Mouse (Mus musculus) C2C12 (cell line): ENCODE measurements around the gene Sln. TPM values are rescaled to one million over a fixed set of nuclear protein-coding genes. Genes with fewer than 3 reads are reported as not detected.

Experiments used
- H3K27me3 ChIP-seq: one replicate; pipeline ENCODE4 v1.6.1; 2011; ENCODE audit not compliant: control insufficient read depth, insufficient read depth, insufficient read length
- H3K36me3 ChIP-seq: one replicate; pipeline ENCODE4 v1.6.1; 2011; ENCODE audit not compliant: control insufficient read depth, insufficient read depth
- H3K4me3 ChIP-seq: one replicate; pipeline ENCODE4 v1.5.1; 2011; ENCODE audit warnings: mild to moderate bottlenecking, control low read depth; ENCODE audit not compliant: poor library complexity, insufficient read depth, severe bottlenecking
- H3K79me2 ChIP-seq: one replicate; pipeline ENCODE4 v1.6.1; 2011; ENCODE audit not compliant: control insufficient read depth, insufficient read depth
- H3K79me3 ChIP-seq: one replicate; pipeline ENCODE4 v1.6.1; 2011; ENCODE audit warnings: low read depth, control low read depth
- H3ac ChIP-seq: one replicate; pipeline ENCODE3; 2011; ENCODE audit warnings: low read depth; ENCODE audit not compliant: control insufficient read depth, insufficient read length
- CEBPB ChIP-seq: IDR thresholded peaks from one replicate; pipeline ENCODE4 v1.6.1; 2011; ENCODE audit warnings: low read depth, mild to moderate bottlenecking, control low read depth, moderate library complexity
- CTCF ChIP-seq: IDR thresholded peaks from one replicate; pipeline ENCODE4 v1.5.1; 2011; ENCODE audit not compliant: control insufficient read depth, insufficient read depth, insufficient read length
- FOSL1 ChIP-seq: IDR thresholded peaks from one replicate; pipeline ENCODE4 v1.8.0; 2011; ENCODE audit warnings: mild to moderate bottlenecking, low read length; ENCODE audit not compliant: poor library complexity, insufficient read depth, severe bottlenecking
- MAX ChIP-seq: IDR thresholded peaks from one replicate; pipeline ENCODE4 v1.6.1; 2011; ENCODE audit warnings: mild to moderate bottlenecking, control low read depth
- MYOD1 ChIP-seq: IDR thresholded peaks from one replicate; pipeline ENCODE4 v1.6.1; 2011; ENCODE audit warnings: low read depth; ENCODE audit not compliant: control insufficient read depth, insufficient read length
- MYOG ChIP-seq: IDR thresholded peaks from one replicate; pipeline ENCODE4 v1.6.1; 2011; ENCODE audit not compliant: control insufficient read depth, insufficient read length; ENCODE audit errors: extremely low read depth
- USF1 ChIP-seq: IDR thresholded peaks from one replicate; pipeline ENCODE4 v1.6.1; 2011; ENCODE audit warnings: low read depth, mild to moderate bottlenecking, control low read depth, moderate library complexity
- long read RNA-seq, 2 experiments: library from polyadenylated mRNA; unstranded; transcript quantifications; one replicate each; pipeline ENCODE4 v2.0.0; 2019 to 2020
- polyA plus RNA-seq: library from polyadenylated mRNA; unstranded; fragments of >200 nt; fragmentation: generic; extraction: Trizol; gene quantifications from one replicate; pipeline ENCODE4 v1.2.1, GENCODE M21; 2012; ENCODE audit warnings: missing spikeins

Gene Sln
- polyA plus RNA-seq: not detected
- long read RNA-seq, experiment 1: 0 reads
- long read RNA-seq, experiment 2: 0 reads

GRCm38 (mm10) chr9:53849864-53850263 lies at the start of gene Sln:
TSS of gene Sln (plus strand) at chr9:53850164.
- no peak within 1 kb of the TSS for H3K4me3 ChIP-seq
- no peaks in the 10 kb centered on the region for H3K36me3 ChIP-seq
- no peaks in the 10 kb centered on the region for H3K79me2 ChIP-seq
- no peaks in the 10 kb centered on the region for H3K27me3 ChIP-seq
- no peaks in the 10 kb centered on the region for H3K79me3 ChIP-seq
- H3ac ChIP-seq: no peak within 1 kb of the TSS
- TF ChIP-seq MAX (no peak), CEBPB (no peak), FOSL1 (no peak), CTCF (no peak), MYOD1 (no peak), USF1 (no peak), MYOG (no peak)

- no peak overlapping the region for H3K4me3 ChIP-seq
- H3K79me3 ChIP-seq: no peaks in the 10 kb centered on the region
- H3K36me3 ChIP-seq: no peaks in the 10 kb centered on the region
- TF ChIP-seq CTCF (no peak), MYOG (no peak), CEBPB (no peak), FOSL1 (no peak), USF1 (no peak), MYOD1 (no peak), MAX (no peak)
- H3K27me3 ChIP-seq: no peaks in the 10 kb centered on the region
- H3K79me2 ChIP-seq: no peaks in the 10 kb centered on the region
- H3ac ChIP-seq: no peak overlapping the region
Measured at GRCm38 (mm10) chr9:53802921-53803320, 47.0 kb upstream of the Sln start.

GRCm38 (mm10) chr9:53806496-53807086 lies 43.4 kb upstream of the Sln start:
- H3K79me2 ChIP-seq: no peaks in the 10 kb centered on the region
- H3K79me3 ChIP-seq: no peaks in the 10 kb centered on the region
- H3K27me3 ChIP-seq: no peaks in the 10 kb centered on the region
- H3ac ChIP-seq: no peak overlapping the region
- H3K4me3 ChIP-seq: no peak overlapping the region
- H3K36me3 ChIP-seq: no peaks in the 10 kb centered on the region
- TF ChIP-seq CEBPB (no peak), MYOD1 (no peak), CTCF (no peak), MAX (no peak), FOSL1 (no peak), USF1 (no peak), MYOG (no peak)

GRCm38 (mm10) chr9:53813418-53813817 lies 36.5 kb upstream of the Sln start:
- H3K79me2 ChIP-seq: no peaks in the 10 kb centered on the region
- H3K27me3 ChIP-seq: no peaks in the 10 kb centered on the region
- TF ChIP-seq MAX (no peak), CTCF (no peak), MYOD1 (no peak), MYOG (no peak), FOSL1 (no peak), USF1 (no peak), CEBPB (no peak)
- no peak overlapping the region for H3ac ChIP-seq
- no peak overlapping the region for H3K4me3 ChIP-seq
- H3K79me3 ChIP-seq: no peaks in the 10 kb centered on the region
- H3K36me3 ChIP-seq: no peaks in the 10 kb centered on the region

GRCm38 (mm10) chr9:53818760-53819159 lies 31.2 kb upstream of the Sln start:
- H3ac ChIP-seq: no peak overlapping the region
- no peaks in the 10 kb centered on the region for H3K36me3 ChIP-seq
- no peak overlapping the region for H3K4me3 ChIP-seq
- no peaks in the 10 kb centered on the region for H3K79me3 ChIP-seq
- TF ChIP-seq USF1 (no peak), MAX (no peak), MYOG (no peak), CTCF (no peak), FOSL1 (no peak), CEBPB (no peak), MYOD1 (no peak)
- H3K27me3 ChIP-seq: no peaks in the 10 kb centered on the region
- no peaks in the 10 kb centered on the region for H3K79me2 ChIP-seq

GRCm38 (mm10) chr9:53825318-53825717 lies 24.6 kb upstream of the Sln start:
- TF ChIP-seq USF1 (no peak), CTCF (no peak), CEBPB (no peak), MYOD1 (no peak), MYOG (no peak), FOSL1 (no peak), MAX (no peak)
- H3ac ChIP-seq: no peak overlapping the region
- no peak overlapping the region for H3K4me3 ChIP-seq
- no peaks in the 10 kb centered on the region for H3K36me3 ChIP-seq
- peaks cover 4% of the 10 kb centered on the region for H3K27me3 ChIP-seq
- no peaks in the 10 kb centered on the region for H3K79me3 ChIP-seq
- H3K79me2 ChIP-seq: no peaks in the 10 kb centered on the region
